Mouse (Mus musculus): ENCODE measurements around the gene Pcare. TPM values are rescaled to one million over a fixed set of nuclear protein-coding genes. Genes with fewer than 3 reads are reported as not detected.
"Not testable (repeated sequence)": the region's sequence is repeated elsewhere in the genome, so short reads cannot be mapped to it uniquely, and the experiment has no call there.

Pcare gene
- not detected for polyA plus RNA-seq (2017; shearing (Covaris generic))

DNA sequence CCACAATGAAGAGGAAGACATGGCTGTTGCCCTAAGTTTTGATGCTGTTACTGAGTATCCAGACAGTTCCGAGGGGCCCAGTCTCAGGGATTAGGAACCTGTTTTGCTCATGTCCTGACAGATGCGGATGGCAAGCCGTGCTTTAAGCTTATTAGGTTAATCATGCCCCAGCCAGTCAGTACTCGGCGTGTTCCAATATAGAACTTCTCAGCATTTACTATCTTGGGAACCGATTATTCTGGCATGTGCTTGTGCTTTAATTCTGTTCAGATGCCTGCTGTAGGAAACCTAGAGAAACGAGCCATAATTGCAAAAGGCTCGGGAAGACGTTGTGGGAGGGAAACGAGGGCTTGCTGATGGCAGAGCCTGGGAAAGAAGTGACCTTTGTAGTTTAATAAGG lies at the start of gene Pcare:
Gene Pcare, minus strand, starts transcription at position 64 of the 400 bp plus-strand sequence.
- ATAC-seq = no peak

DNA sequence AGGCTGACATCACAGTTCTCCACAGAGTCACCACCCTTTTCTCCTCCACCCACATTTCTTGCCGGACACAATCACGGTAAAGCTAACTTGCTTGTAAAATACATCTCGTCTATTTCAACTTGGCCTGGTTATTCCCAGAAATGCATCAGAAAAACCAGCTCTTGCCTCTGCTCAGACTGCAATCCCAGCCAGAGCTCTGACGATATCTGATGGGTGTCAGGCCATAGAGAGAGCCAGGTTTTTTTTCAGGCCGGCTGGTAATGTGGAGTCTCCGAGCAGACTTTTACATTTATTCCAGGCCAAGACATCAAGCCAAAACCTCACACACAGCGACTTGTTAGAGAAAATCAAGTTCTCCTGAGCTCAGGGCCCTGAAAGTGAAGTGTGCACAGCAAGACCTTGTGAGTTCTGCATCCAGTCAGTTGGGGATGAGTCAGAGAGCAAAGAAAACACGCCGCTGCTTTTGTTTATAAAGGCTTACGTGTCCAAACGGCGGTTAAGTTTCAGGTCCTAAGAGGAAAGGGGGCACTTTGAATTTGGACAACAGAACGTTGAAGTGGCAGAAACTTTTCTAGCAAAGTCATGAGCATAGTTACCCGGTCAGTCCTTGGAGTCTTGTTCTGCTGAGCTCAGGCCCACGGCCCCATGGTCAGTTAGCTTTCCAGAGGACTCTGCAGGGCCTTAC lies 43.0 kb upstream of the Pcare start:
- no peak for ATAC-seq

DNA sequence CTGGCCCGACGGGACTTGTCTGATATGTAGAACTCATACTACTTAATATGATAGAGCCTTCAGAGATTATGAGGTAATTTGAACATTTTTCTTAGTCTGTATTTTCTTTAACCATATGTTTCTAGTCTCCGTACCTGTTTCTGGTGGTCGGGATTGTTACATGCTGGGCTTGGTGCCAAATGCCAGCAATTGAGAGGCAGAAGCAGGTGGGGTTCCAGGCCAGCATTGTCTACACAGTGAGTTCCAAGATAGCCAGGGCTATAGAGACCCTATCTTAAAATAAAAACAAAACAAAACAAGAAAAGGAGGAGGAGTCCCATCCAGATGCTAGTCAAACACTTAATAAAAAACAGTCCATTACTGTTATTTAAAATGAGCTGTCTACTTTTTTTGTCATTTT lies 38.9 kb upstream of the Pcare start:
- no peak for ATAC-seq

DNA sequence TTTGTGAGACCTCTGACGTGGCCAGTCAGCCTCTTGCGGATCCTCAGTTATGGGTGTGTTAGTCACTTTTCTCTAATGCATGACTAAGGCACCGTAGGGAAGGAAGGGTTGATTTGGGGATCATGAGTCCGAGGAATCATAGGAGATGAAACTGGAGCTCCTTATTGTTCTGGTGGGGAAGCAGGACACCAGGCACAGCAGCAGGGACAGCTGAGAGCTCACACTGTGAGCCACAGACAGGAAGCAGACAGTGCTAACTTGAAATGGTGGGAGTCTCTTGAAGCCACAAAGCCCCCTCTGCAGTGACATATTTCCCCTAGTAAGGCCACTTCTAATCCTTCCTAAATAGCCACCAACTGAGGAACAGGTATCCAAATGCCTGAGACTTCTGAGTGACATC lies 38.4 kb upstream of the Pcare start:
- no peak for ATAC-seq

DNA sequence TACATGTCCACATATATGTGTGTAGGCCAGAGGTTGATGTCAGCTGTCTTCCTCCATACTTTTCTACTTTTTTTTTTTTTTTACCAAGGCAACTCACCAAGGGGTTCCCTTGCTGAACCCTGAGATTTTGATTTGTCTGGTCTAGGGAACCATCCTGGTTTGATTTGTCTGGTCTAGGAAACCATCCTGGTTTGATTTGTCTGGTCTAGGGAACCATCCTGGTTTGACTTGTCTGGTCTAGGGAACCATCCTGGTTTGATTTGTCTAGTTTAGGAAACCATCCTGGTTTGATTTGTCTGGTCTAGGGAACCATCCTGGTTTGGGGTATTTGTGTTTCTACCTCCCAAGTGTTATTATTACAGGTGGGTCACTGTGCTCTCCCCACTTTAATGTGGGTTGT lies 33.8 kb upstream of the Pcare start:
- ATAC-seq = no peak

- ATAC-seq = no peak
These were observed 30.7 kb upstream of the Pcare start for GRCm38 (mm10) chr17:71783366-71783735.

DNA sequence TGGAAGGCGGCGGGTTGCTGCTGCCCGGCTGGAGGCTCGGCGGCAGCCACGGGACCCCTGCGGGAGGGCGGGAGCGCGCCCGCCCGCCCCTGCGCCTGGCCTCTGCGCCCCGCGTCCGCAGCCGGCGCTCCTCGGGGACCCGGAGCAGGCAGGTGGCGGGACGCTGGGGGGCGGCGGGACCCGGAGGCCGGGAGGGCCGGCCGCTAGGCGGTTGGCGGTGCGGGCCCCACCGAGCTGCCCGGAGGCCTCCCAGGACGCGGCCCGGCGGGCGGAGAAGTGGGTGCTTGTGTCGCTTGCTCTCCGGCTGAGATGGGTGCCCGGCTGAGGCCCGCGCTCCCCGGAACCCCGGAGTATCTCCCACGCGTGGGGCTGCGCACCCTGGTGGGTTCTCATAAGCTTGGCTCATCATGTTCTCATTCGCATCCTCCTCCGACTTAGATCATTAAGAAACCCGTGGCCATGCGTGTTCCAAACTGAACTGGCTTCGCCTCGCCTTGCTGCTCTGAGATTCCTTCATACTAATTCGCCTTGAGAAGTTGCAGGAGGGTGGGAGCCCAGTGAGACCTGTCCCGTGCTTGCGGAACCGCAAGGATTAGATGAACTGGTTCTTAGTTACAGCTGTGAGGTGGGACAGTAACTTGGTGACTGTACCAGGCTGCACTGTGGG lies 30.1 kb upstream of the Pcare start:
- no peak for ATAC-seq

- ATAC-seq = no peak
These were observed 29.6 kb upstream of the Pcare start for GRCm38 (mm10) chr17:71782242-71782698.

GRCm38 (mm10) chr17:71780945-71781344 lies 28.3 kb upstream of the Pcare start:
- no peak for ATAC-seq

- ATAC-seq = no peak
These were observed 27.8 kb upstream of the Pcare start for GRCm38 (mm10) chr17:71780490-71780889.

- no peak for ATAC-seq
These were observed 26.0 kb upstream of the Pcare start for GRCm38 (mm10) chr17:71778696-71779095.

GRCm38 (mm10) chr17:71775279-71775678 lies 22.6 kb upstream of the Pcare start:
- ATAC-seq = no peak

GRCm38 (mm10) chr17:71774173-71774572 lies 21.5 kb upstream of the Pcare start:
- ATAC-seq = no peak

DNA sequence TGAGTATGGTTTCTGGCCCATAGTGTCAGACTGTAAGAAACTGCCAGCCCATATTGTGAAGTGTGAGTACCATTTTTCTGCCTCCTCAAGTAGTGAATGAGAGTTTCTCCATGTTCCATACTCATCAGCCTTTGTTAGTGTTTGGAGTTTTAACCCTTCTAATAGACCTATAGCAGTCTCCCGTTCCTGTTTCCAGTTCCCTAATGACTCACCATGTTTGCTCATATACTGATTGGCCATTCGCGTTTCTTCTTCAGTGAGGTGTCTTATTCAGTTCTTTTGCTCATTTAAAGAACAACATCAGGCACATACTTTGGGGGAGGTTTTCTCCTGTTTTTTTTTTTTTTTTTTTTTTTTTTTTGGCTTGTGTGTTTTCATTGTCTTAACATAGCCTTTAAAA lies 18.0 kb upstream of the Pcare start:
- no peak for ATAC-seq

- ATAC-seq = no peak
These were observed 16.9 kb upstream of the Pcare start for GRCm38 (mm10) chr17:71769564-71769963.

DNA sequence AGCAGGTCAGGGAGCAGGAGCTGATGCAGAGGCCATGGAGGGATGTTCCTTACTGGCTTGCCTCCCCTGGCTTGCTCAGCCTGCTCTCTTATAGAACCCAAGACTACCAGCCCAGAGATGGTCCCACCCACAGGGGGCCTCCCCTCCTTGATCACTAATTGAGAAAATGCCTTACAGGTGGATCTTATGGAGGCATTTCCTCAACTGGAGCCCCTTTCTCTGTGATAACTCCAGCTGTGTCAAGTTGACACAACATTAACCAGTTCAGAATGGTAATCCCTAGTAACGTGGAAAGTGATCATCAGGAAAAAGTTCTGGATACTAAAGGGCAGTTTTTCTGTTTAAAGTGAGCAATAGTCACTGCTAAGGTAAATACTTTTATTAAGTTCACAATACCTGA lies 15.5 kb upstream of the Pcare start, which contains the start of gene Clip4:
Gene Clip4, plus strand, starts transcription at position 301 of the 400 bp plus-strand sequence.
- ATAC-seq = not testable (repeated sequence)

DNA sequence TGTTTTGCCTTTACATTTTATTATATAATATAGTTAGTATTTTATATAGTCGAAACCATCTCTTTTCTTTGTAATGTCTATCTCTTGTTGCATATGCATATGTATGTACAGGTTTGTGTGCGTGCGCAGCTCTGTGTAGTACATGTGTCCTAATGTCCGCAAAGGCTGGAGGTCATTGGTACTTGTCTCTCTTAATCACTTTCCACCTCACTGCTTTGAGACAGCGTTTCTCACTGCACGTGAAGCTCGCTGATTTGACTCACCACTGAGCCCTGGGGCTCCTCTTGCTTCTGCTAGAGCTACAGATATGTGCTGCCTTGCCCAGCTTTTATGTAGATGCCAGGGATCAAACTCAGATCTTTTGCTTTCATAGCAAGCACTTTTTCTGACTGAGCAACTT lies 7.8 kb upstream of the Pcare start:
- ATAC-seq = no peak

DNA sequence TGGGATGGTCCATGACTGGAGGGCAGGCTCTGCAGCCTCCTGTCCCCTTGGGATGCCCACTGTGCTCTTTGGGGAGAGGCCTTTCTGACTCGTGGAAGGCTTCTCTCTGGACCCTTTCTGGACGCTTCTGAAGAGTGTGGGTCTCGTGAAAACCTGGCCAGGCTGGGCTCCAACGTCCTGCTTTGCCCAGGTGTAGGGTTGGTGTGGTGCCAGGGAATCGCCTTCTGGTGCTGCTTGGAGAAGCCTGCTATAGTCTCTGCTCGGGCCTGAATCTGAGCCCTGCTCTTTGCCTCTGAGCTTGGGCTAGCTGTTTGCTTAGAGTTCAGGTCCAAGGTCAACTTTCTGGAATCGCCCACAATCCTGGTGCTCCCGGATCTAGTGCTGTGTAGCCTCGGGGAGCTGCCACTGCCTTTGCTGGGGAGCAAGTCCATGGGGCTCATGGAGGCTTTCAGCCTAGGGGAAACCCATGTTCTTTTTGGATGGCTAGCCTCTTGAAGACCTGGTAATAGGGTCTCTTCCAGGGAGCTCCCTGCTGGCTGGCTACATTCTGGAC lies 3.0 kb downstream of the Pcare start:
- ATAC-seq = no peak

GRCm38 (mm10) chr17:71747561-71747960 lies 5.1 kb downstream of the Pcare start:
- ATAC-seq = no peak

DNA sequence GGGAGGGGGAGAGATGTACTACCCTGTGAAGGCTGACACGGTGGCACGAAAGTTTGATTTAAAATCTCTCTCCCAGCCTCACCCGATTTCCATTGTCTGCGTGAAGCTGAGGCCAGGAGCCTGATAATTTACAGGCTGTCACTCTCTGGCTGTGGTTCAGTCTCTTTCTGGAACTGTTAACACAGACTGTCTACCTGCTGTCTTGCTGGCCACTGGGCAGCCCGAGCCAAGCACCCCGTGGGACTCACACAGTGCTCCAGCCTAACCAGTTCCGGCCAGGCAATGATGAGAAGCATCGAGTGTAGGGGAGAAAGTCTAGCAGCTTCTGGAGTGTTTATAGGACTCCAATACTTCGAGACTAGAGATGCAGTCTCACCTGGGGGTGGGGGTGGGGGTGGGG lies 6.6 kb downstream of the Pcare start:
- no peak for ATAC-seq

- ATAC-seq = no peak
These were observed 9.8 kb downstream of the Pcare start for GRCm38 (mm10) chr17:71742935-71743334.

- no peak for ATAC-seq
These were observed 10.5 kb downstream of the Pcare start for GRCm38 (mm10) chr17:71742156-71742555.

GRCm38 (mm10) chr17:71736442-71736841 lies 16.3 kb downstream of the Pcare start:
- ATAC-seq = no peak

DNA sequence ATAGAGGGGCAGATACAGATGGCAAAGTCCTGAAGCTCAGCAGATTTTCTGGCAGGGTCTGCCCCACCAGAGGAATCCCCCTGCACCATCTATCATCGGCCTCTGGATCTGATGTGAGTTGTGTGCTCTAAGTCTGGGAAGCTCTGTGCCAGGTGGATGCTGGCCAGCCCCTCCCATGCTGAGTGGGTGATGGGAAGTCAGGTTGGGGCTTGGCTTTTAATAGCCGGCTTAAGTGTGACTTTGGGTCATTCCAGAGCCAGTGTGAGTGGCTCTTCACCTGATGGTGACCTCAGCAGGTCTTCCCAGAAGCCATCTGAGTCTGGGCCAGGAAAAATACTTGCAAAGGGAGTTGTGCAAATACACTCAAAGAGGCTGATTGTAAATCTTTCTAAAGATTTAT lies 22.0 kb downstream of the Pcare start:
- no peak for ATAC-seq

Data from CD4-positive, CD25-positive, alpha-beta regulatory T cell, adult 4 months (primary cell).